Mouse (Mus musculus): Measurements from ENCODE around the gene Prkn. TPM values are rescaled to one million over a fixed set of nuclear protein-coding genes. Genes with fewer than 3 reads are reported as not detected.

Gene Prkn
- polyA plus RNA-seq, 1 experiment, result 0.58 TPM

- H3K36me3 ChIP-seq (ENCODE audit: control insufficient read depth, insufficient read depth, low read length), result no peaks in the 10 kb centered on the region
- no peaks in the 10 kb centered on the region for H3K27me3 ChIP-seq (ENCODE audit: control insufficient read depth, insufficient read depth, low read length)
- H3K4me1 ChIP-seq (ENCODE audit: control insufficient read depth, insufficient read depth, insufficient read length, low read length), result no peaks in the 10 kb centered on the region
- 94% methylated on average over 2 of the region's 2 CpGs for WGBS
- no peak overlapping the region for H3K27ac ChIP-seq (ENCODE audit: insufficient read depth, low read depth, low read length)
- TF ChIP-seq POLR2A (IDR thresholded peaks at IDR 0.05; ENCODE audit: low read depth, low read length), result no peak
- no peak for TF ChIP-seq CTCF (IDR thresholded peaks at IDR 0.05; ENCODE audit: extremely low read depth, insufficient read length, insufficient replicate concordance, low read depth, low read length)
- no peak overlapping the region for H3K4me3 ChIP-seq (ENCODE audit: low read depth, low read length)
Observed at GRCm38 (mm10) chr17:11314163-11314562, 474.0 kb downstream of the Prkn start.

DNA sequence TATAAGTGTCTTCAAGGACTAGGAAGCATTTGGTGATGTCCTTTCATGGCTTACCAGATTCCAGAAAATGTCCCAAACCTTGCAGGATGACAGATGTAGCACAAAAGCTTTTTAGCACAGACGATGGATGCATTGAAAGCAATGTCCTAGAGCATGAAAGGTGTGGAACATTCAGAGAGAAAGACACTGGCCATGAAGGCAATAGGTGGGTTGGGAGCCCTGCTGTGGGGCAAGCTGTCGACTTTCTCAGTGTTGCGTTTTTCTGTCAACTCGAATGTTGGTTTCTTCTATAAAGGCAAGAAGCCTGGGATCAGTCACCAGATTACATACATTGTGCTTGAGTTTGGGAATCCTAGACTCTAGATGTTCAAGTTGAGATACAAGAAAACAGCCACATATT, 475.5 kb downstream of the Prkn start:
- WGBS, result 88% methylated on average over 4 of the region's 4 CpGs
- H3K4me1 ChIP-seq (ENCODE audit: control insufficient read depth, insufficient read depth, insufficient read length, low read length), result no peaks in the 10 kb centered on the region
- no peaks in the 10 kb centered on the region for H3K36me3 ChIP-seq (ENCODE audit: control insufficient read depth, insufficient read depth, low read length)
- H3K27ac ChIP-seq (ENCODE audit: insufficient read depth, low read depth, low read length), result no peak overlapping the region
- TF ChIP-seq CTCF (IDR thresholded peaks at IDR 0.05; ENCODE audit: extremely low read depth, insufficient read length, insufficient replicate concordance, low read depth, low read length), result no peak
- no peak for TF ChIP-seq POLR2A (IDR thresholded peaks at IDR 0.05; ENCODE audit: low read depth, low read length)
- no peaks in the 10 kb centered on the region for H3K27me3 ChIP-seq (ENCODE audit: control insufficient read depth, insufficient read depth, low read length)
- H3K4me3 ChIP-seq (ENCODE audit: low read depth, low read length), result no peak overlapping the region

GRCm38 (mm10) chr17:11318946-11319345, 478.8 kb downstream of the Prkn start:
- Histone ChIP-seq H3K4me1 (ENCODE audit: control insufficient read depth, insufficient read depth, insufficient read length, low read length) (no peaks in the 10 kb centered on the region), H3K36me3 (ENCODE audit: control insufficient read depth, insufficient read depth, low read length) (no peaks in the 10 kb centered on the region), H3K27me3 (ENCODE audit: control insufficient read depth, insufficient read depth, low read length) (no peaks in the 10 kb centered on the region), H3K4me3 (ENCODE audit: low read depth, low read length) (no peak overlapping the region), H3K27ac (ENCODE audit: insufficient read depth, low read depth, low read length) (no peak overlapping the region)
- WGBS, result 77% methylated on average over 7 of the region's 7 CpGs
- TF ChIP-seq POLR2A (IDR thresholded peaks at IDR 0.05; ENCODE audit: low read depth, low read length), result no peak
- no peak for TF ChIP-seq CTCF (IDR thresholded peaks at IDR 0.05; ENCODE audit: extremely low read depth, insufficient read length, insufficient replicate concordance, low read depth, low read length)

GRCm38 (mm10) chr17:11319666-11320360, 479.6 kb downstream of the Prkn start:
- H3K4me3 ChIP-seq (ENCODE audit: low read depth, low read length), result no peak overlapping the region
- no peak overlapping the region for H3K27ac ChIP-seq (ENCODE audit: insufficient read depth, low read depth, low read length)
- H3K36me3 ChIP-seq (ENCODE audit: control insufficient read depth, insufficient read depth, low read length), result no peaks in the 10 kb centered on the region
- TF ChIP-seq CTCF (IDR thresholded peaks at IDR 0.05; ENCODE audit: extremely low read depth, insufficient read length, insufficient replicate concordance, low read depth, low read length), result no peak
- TF ChIP-seq POLR2A (IDR thresholded peaks at IDR 0.05; ENCODE audit: low read depth, low read length), result no peak
- H3K27me3 ChIP-seq (ENCODE audit: control insufficient read depth, insufficient read depth, low read length), result no peaks in the 10 kb centered on the region
- WGBS, result 71% methylated on average over 7 of the region's 7 CpGs
- H3K4me1 ChIP-seq (ENCODE audit: control insufficient read depth, insufficient read depth, insufficient read length, low read length), result no peaks in the 10 kb centered on the region

DNA sequence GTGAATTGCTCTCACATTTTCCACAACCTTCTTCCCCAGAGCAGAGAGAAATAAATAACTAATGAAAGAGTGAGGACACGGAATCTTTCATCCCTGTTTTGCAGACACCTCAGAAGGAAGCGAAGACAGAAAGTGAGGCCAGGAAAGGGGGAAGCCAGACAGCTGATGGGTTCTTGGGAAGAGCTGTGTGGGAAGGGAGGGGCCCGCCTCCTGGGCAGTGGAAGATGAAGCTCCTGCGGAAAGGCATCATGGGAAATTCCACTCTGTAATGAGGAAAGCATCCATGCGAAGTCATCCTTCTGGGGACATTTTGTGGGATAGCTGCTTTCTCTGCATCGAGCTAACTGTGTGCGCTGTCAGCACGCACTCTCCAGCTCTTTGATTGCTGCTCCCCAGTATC, 491.9 kb downstream of the Prkn start:
- 79% methylated on average over 8 of the region's 8 CpGs for WGBS
- H3K27me3 ChIP-seq (ENCODE audit: control insufficient read depth, insufficient read depth, low read length), result no peaks in the 10 kb centered on the region
- H3K4me3 ChIP-seq (ENCODE audit: low read depth, low read length), result no peak overlapping the region
- H3K27ac ChIP-seq (ENCODE audit: insufficient read depth, low read depth, low read length), result no peak overlapping the region
- H3K36me3 ChIP-seq (ENCODE audit: control insufficient read depth, insufficient read depth, low read length), result no peaks in the 10 kb centered on the region
- no peaks in the 10 kb centered on the region for H3K4me1 ChIP-seq (ENCODE audit: control insufficient read depth, insufficient read depth, insufficient read length, low read length)
- TF ChIP-seq POLR2A (IDR thresholded peaks at IDR 0.05; ENCODE audit: low read depth, low read length) (no peak), CTCF (IDR thresholded peaks at IDR 0.05; ENCODE audit: extremely low read depth, insufficient read length, insufficient replicate concordance, low read depth, low read length) (no peak)

- TF ChIP-seq CTCF (IDR thresholded peaks at IDR 0.05; ENCODE audit: extremely low read depth, insufficient read length, insufficient replicate concordance, low read depth, low read length), result no peak
- TF ChIP-seq POLR2A (IDR thresholded peaks at IDR 0.05; ENCODE audit: low read depth, low read length), result no peak
- H3K27me3 ChIP-seq (ENCODE audit: control insufficient read depth, insufficient read depth, low read length), result no peaks in the 10 kb centered on the region
- H3K4me1 ChIP-seq (ENCODE audit: control insufficient read depth, insufficient read depth, insufficient read length, low read length), result no peaks in the 10 kb centered on the region
- H3K27ac ChIP-seq (ENCODE audit: insufficient read depth, low read depth, low read length), result no peak overlapping the region
- H3K36me3 ChIP-seq (ENCODE audit: control insufficient read depth, insufficient read depth, low read length), result no peaks in the 10 kb centered on the region
- no peak overlapping the region for H3K4me3 ChIP-seq (ENCODE audit: low read depth, low read length)
- 76% methylated on average over 3 of the region's 3 CpGs for WGBS
Observed at GRCm38 (mm10) chr17:11333741-11334140, 493.6 kb downstream of the Prkn start.

GRCm38 (mm10) chr17:11336156-11336555, 496.0 kb downstream of the Prkn start:
- Histone ChIP-seq H3K4me3 (ENCODE audit: low read depth, low read length) (no peak overlapping the region), H3K27me3 (ENCODE audit: control insufficient read depth, insufficient read depth, low read length) (no peaks in the 10 kb centered on the region), H3K27ac (ENCODE audit: insufficient read depth, low read depth, low read length) (no peak overlapping the region), H3K36me3 (ENCODE audit: control insufficient read depth, insufficient read depth, low read length) (no peaks in the 10 kb centered on the region), H3K4me1 (ENCODE audit: control insufficient read depth, insufficient read depth, insufficient read length, low read length) (no peaks in the 10 kb centered on the region)
- TF ChIP-seq POLR2A (IDR thresholded peaks at IDR 0.05; ENCODE audit: low read depth, low read length), result no peak
- no peak for TF ChIP-seq CTCF (IDR thresholded peaks at IDR 0.05; ENCODE audit: extremely low read depth, insufficient read length, insufficient replicate concordance, low read depth, low read length)
- 43% methylated on average over 1 of the region's 1 CpGs for WGBS

All from small intestine, adult 2 months (tissue).